Mouse (Mus musculus) hindbrain, embryonic 15.5 days (tissue): ENCODE results near the gene Arhgap42. TPM values are rescaled to one million over a fixed set of nuclear protein-coding genes. Genes with fewer than 3 reads are reported as not detected.

Experiments
- ATAC-seq: fragments of 200-750 bp; cut with Nextera tagmentation; 2 replicates; pipeline ENCODE4 v1.8.0; 2017; ENCODE audit warnings: low read depth, moderate number of reproducible peaks, moderate TSS enrichment; ENCODE audit not compliant: low FRiP score
- H3K27ac ChIP-seq: fragments of 300-500 bp; sonication (generic); replicated peaks from 2 replicates; pipeline ENCODE4 v1.5.1; 2015; ENCODE audit warnings: mild to moderate bottlenecking, inconsistent platforms
- H3K27me3 ChIP-seq: fragments of 300-500 bp; sonication (generic); 2 replicates; pipeline ENCODE4 v1.6.1; 2015; ENCODE audit warnings: control low read depth, inconsistent platforms
- H3K36me3 ChIP-seq: fragments of 300-500 bp; sonication (generic); 2 replicates; pipeline ENCODE4 v1.6.1; 2015; ENCODE audit warnings: control low read depth, inconsistent platforms
- H3K4me1 ChIP-seq: fragments of 300-500 bp; sonication (generic); replicated peaks from 2 replicates; pipeline ENCODE4 v1.6.1; 2015; ENCODE audit warnings: control low read depth, inconsistent platforms
- H3K4me2 ChIP-seq: fragments of 300-500 bp; sonication (generic); 2 replicates; pipeline ENCODE4 v1.6.1; 2015; ENCODE audit warnings: moderate library complexity, mild to moderate bottlenecking, inconsistent platforms
- H3K4me3 ChIP-seq: fragments of 300-500 bp; sonication (generic); 2 replicates; pipeline ENCODE4 v1.5.1; 2015; ENCODE audit warnings: mild to moderate bottlenecking, inconsistent platforms
- H3K9ac ChIP-seq: fragments of 300-500 bp; sonication (generic); 2 replicates; pipeline ENCODE4 v1.6.1; 2015; ENCODE audit warnings: inconsistent platforms
- H3K9me3 ChIP-seq: fragments of 300-500 bp; sonication (generic); 2 replicates; pipeline ENCODE4 v1.6.1; 2016; ENCODE audit warnings: control low read depth, inconsistent platforms
- whole genome bisulfite sequencing: fragments of 180-500 bp; shearing (Covaris S2); methylation state at CpG from one replicate; pipeline ENCODE4 v1.1.7; 2015; 5-methylcytosine and 5-hydroxymethylcytosine counted together
- polyA plus RNA-seq: library from polyadenylated mRNA; unstranded; fragments of >200 nt; fragmentation: Nextera tagmentation; extraction: Ambion mirVana; gene quantifications from 2 replicates; pipeline ENCODE4 v1.2.1, GENCODE M21; 2015

Gene Arhgap42
- polyA plus RNA-seq, 1 experiment from 2014 or later = 18.1 TPM

- Histone ChIP-seq H3K36me3 (no peaks in the 10 kb centered on the region), H3K9me3 (no peaks in the 10 kb centered on the region), H3K9ac (no peak within 1 kb of the TSS), H3K4me1 (no peaks in the 10 kb centered on the region), H3K27ac (no peak within 1 kb of the TSS), H3K4me3 (no peak within 1 kb of the TSS), H3K27me3 (no peaks in the 10 kb centered on the region), H3K4me2 (no peak within 1 kb of the TSS)
- ATAC-seq = no peak
- WGBS = 74% methylated on average over 2 of the region's 2 CpGs
These were observed 267.4 kb downstream of the Arhgap42 start, which contains the start of gene Gm16485 for GRCm38 (mm10) chr9:8971491-8971890. Gene Gm16485, plus strand, starts transcription at chr9:8971791.

GRCm38 (mm10) chr9:8970240-8970639, 268.7 kb downstream of the Arhgap42 start:
- H3K27ac ChIP-seq = no peak overlapping the region
- 73% methylated on average over 7 of the region's 7 CpGs for WGBS
- H3K36me3 ChIP-seq = no peaks in the 10 kb centered on the region
- no peaks in the 10 kb centered on the region for H3K27me3 ChIP-seq
- H3K4me1 ChIP-seq = no peaks in the 10 kb centered on the region
- no peak overlapping the region for H3K9ac ChIP-seq
- no peaks in the 10 kb centered on the region for H3K9me3 ChIP-seq
- ATAC-seq = no peak
- no peak overlapping the region for H3K4me3 ChIP-seq
- H3K4me2 ChIP-seq = no peak overlapping the region

- H3K27me3 ChIP-seq = no peaks in the 10 kb centered on the region
- H3K9me3 ChIP-seq = no peaks in the 10 kb centered on the region
- H3K27ac ChIP-seq = no peak overlapping the region
- WGBS = 66% methylated on average over 8 of the region's 8 CpGs
- H3K4me2 ChIP-seq = no peak overlapping the region
- no peaks in the 10 kb centered on the region for H3K4me1 ChIP-seq
- H3K9ac ChIP-seq = no peak overlapping the region
- no peak overlapping the region for H3K4me3 ChIP-seq
- 0 out of 2 replicates have a peak, but pooled peaks cover 4% of the 10 kb centered on the region for H3K36me3 ChIP-seq
- no peak for ATAC-seq
These were observed 274.3 kb downstream of the Arhgap42 start for GRCm38 (mm10) chr9:8964512-8965133.

GRCm38 (mm10) chr9:8953306-8953705, 285.6 kb downstream of the Arhgap42 start:
- Histone ChIP-seq H3K36me3 (no peaks in the 10 kb centered on the region), H3K4me2 (no peak overlapping the region), H3K4me1 (no peaks in the 10 kb centered on the region), H3K9ac (no peak overlapping the region), H3K9me3 (no peaks in the 10 kb centered on the region), H3K27ac (no peak overlapping the region), H3K4me3 (no peak overlapping the region), H3K27me3 (no peaks in the 10 kb centered on the region)
- no peak for ATAC-seq
